In genomic region chr13:14063942-14064271, GRCm38 (mm10) we compare ENCODE assay signal across 8 mouse cellular contexts. TPM values are rescaled to one million over a fixed set of nuclear protein-coding genes. Genes with fewer than 3 reads are reported as not detected.
DNase-seq lines count a peak whose midpoint lies in the region; ATAC-seq and TF ChIP-seq lines count a peak whose summit lies in the region.

No protein-coding gene starts in this region.

- TF ChIP-seq EP300 in heart, adult 2 months (IDR thresholded peaks at IDR 0.05; ENCODE audit: insufficient read depth, low read depth, low read length) = no peak
- TF ChIP-seq EP300 in CH12.LX (IDR thresholded peaks at IDR 0.05; ENCODE audit: low read length) = no peak

- intact Hi-C loops in heart, adult 2 months (cut with DNase I) = loop anchor here (1.0 to 10.0 kb wide), 3 partner anchors 24 to 551 kb away; partner anchors contain the start of genes Mrpl32 and Psma2
- intact Hi-C loops in heart, postnatal 14 days (cut with DNase I) = loop anchor here (2.0 to 5.0 kb wide), 4 partner anchors 25 to 115 kb away; partner anchors contain the start of gene Tbce

- peaks cover 5% of the 10 kb centered on the region for H3K4me1 ChIP-seq in heart, adult 2 months (ENCODE audit: control insufficient read depth, insufficient read depth, low read length)
- peaks cover 7 to 45% of the 10 kb centered on the region in 2 experiments for H3K4me1 ChIP-seq in CH12.LX (ENCODE audit: control insufficient read depth in 1 of 2, insufficient read depth in 2 of 2)
- H3K4me1 ChIP-seq in forebrain, embryonic 13.5 days = peaks cover 40% of the 10 kb centered on the region
- peaks cover 14% of the 10 kb centered on the region for H3K4me1 ChIP-seq in liver, embryonic 16.5 days (ENCODE audit: control insufficient read depth, low read depth, low read length)

- H3K79me2 ChIP-seq in heart, adult 2 months (replicated peaks; ENCODE audit: control insufficient read depth, insufficient read depth, low read length) = peaks cover 8% of the 10 kb centered on the region
- H3K79me2 ChIP-seq in CH12.LX (replicated peaks; ENCODE audit: control insufficient read depth, extremely low read depth, insufficient read depth, poor library complexity, severe bottlenecking) = peaks cover 62% of the 10 kb centered on the region

- no peak overlapping the region for H3K4me2 ChIP-seq in CH12.LX (ENCODE audit: insufficient read depth, low read depth, poor library complexity, severe bottlenecking)
- peak overlapping the region; percentile 82 for H3K4me2 ChIP-seq in forebrain, embryonic 13.5 days
- H3K4me2 ChIP-seq in liver, embryonic 16.5 days (ENCODE audit: low read depth, low read length) = peak overlapping the region; percentile 74

- peak overlapping the region; percentile 86 for H3K27ac ChIP-seq in heart, adult 2 months
- peak overlapping the region; percentile 83 for H3K27ac ChIP-seq in CH12.LX (ENCODE audit: insufficient read depth, low read depth)
- H3K27ac ChIP-seq in forebrain, embryonic 13.5 days = peak overlapping the region; percentile 97
- H3K27ac ChIP-seq in liver, embryonic 16.5 days (ENCODE audit: low read length) = peak overlapping the region; percentile 97

- in situ Hi-C loops in CH12.LX (cut with MboI; ENCODE audit: low pct_ligation_motif_present, low pct_unique_long_range_greater_than_20kb, low sequenced_read_pairs) = no loop called here

- H3K9ac ChIP-seq in heart, adult 2 months (ENCODE audit: low read depth, low read length) = peak overlapping the region; percentile 83
- H3K9ac ChIP-seq in CH12.LX (ENCODE audit: insufficient read depth, low read depth) = peak overlapping the region; percentile 95
- H3K9ac ChIP-seq in forebrain, embryonic 13.5 days = peak overlapping the region; percentile 99
- peak overlapping the region; percentile 100 for H3K9ac ChIP-seq in liver, embryonic 16.5 days (ENCODE audit: low read depth, low read length)

- peak; percentile 42 for ATAC-seq in forebrain, embryonic 13.5 days
- ATAC-seq in liver, embryonic 16.5 days (ENCODE audit: low read depth) = peak; percentile 19

- H3K36me3 ChIP-seq in heart, adult 2 months (ENCODE audit: control insufficient read depth, insufficient read depth, low read length) = peaks cover 26% of the 10 kb centered on the region
- H3K36me3 ChIP-seq in CH12.LX (replicated peaks in 1 of 2; ENCODE audit: control insufficient read depth in 1 of 2, insufficient read depth in 1 of 2, low read length in 1 of 2) = peaks cover 3 to 26% of the 10 kb centered on the region in 2 experiments
- H3K36me3 ChIP-seq in forebrain, embryonic 13.5 days (ENCODE audit: poor library complexity, severe bottlenecking) = peaks cover 18% of the 10 kb centered on the region
- H3K36me3 ChIP-seq in liver, embryonic 16.5 days (ENCODE audit: control insufficient read depth, insufficient read depth) = no peaks in the 10 kb centered on the region; the same call in 1 of the 2 replicates

- no peak for TF ChIP-seq CTCF in heart, adult 2 months (IDR thresholded peaks at IDR 0.05)
- no peak for TF ChIP-seq CTCF in CH12.LX (conservative IDR thresholded peaks at IDR 0.05 in 1 of 2, IDR thresholded peaks at IDR 0.05 in 1 of 2; ENCODE audit: low read depth in 2 of 2, low read length in 2 of 2)

- TF ChIP-seq POLR2A in heart, adult 2 months (IDR thresholded peaks at IDR 0.05; ENCODE audit: insufficient read depth, low read depth, low read length) = no peak
- no peak for TF ChIP-seq POLR2A in CH12.LX (IDR thresholded peaks at IDR 0.05; ENCODE audit: low read depth, low read length)

- no peaks in the 10 kb centered on the region for H3K27me3 ChIP-seq in heart, adult 2 months (ENCODE audit: control insufficient read depth, insufficient read depth, low read length)
- H3K27me3 ChIP-seq in CH12.LX (replicated peaks) = no peaks in the 10 kb centered on the region
- H3K27me3 ChIP-seq in forebrain, embryonic 13.5 days = no peaks in the 10 kb centered on the region
- H3K27me3 ChIP-seq in liver, embryonic 16.5 days (ENCODE audit: control insufficient read depth, insufficient read depth, low read depth, low read length) = no peaks in the 10 kb centered on the region

- TF ChIP-seq RAD21 in CH12.LX (IDR thresholded peaks at IDR 0.05; ENCODE audit: low read depth, low read length) = no peak

- no peaks in the 10 kb centered on the region for H3K9me3 ChIP-seq in CH12.LX (replicated peaks; ENCODE audit: low read length)
- H3K9me3 ChIP-seq in forebrain, embryonic 13.5 days (replicated peaks) = no peaks in the 10 kb centered on the region
- no peaks in the 10 kb centered on the region for H3K9me3 ChIP-seq in liver, embryonic 16.5 days (replicated peaks; ENCODE audit: control insufficient read depth, low read length)

- dilution Hi-C loops in CH12.LX (cut with MboI; ENCODE audit: extremely low pct_ligation_motif_present, extremely low pct_unique_long_range_greater_than_20kb, low sequenced_read_pairs) = no loop called here

- peak overlapping the region; percentile 87 for H3K4me3 ChIP-seq in heart, adult 2 months
- peak overlapping the region; percentile 69 to 94 (median 88) for H3K4me3 ChIP-seq in CH12.LX (replicated peaks in 1 of 3; ENCODE audit: low read depth in 2 of 3, low read length in 2 of 3, poor library complexity in 1 of 3)
- peak overlapping the region; percentile 98 for H3K4me3 ChIP-seq in forebrain, embryonic 13.5 days
- peak overlapping the region; percentile 99 for H3K4me3 ChIP-seq in liver, embryonic 16.5 days (ENCODE audit: low read depth, low read length)

- DNase-seq in heart, adult 2 months = no peak
- DNase-seq in heart, postnatal 14 days = no peak
- no peak for DNase-seq in CH12.LX (ENCODE audit: extremely low read depth)
- DNase-seq in adrenal gland, postnatal 14 days = no peak
- no peak for DNase-seq in cerebellum, adult 9-11 months
- DNase-seq in cerebellum, postnatal 14 days = no peak

- under 1% methylated on average over 31 of the region's 31 CpGs for WGBS in heart, adult 2 months
- WGBS in forebrain, embryonic 13.5 days = under 1% methylated on average over 23 of the region's 31 CpGs
- 0% methylated on average over 27 of the region's 31 CpGs for WGBS in liver, embryonic 16.5 days (ENCODE audit: insufficient replicate concordance)

TF ChIP-seq in CH12.LX, 34 proteins besides CTCF, POLR2A, EP300 and RAD21:
- TF ChIP-seq RCOR1 (conservative IDR thresholded peaks at IDR 0.05; ENCODE audit: low read depth, low read length) (no peak), HCFC1 (IDR thresholded peaks at IDR 0.05; ENCODE audit: low read depth, low read length) (no peak), NELFE (IDR thresholded peaks at IDR 0.05; ENCODE audit: low read depth, low read length) (no peak), MXI1 (IDR thresholded peaks at IDR 0.05; ENCODE audit: low read depth, low read length) (peak; percentile 3; the same call in 1 of the 2 replicates), UBTF (IDR thresholded peaks at IDR 0.05; ENCODE audit: low read depth, low read length) (peak; percentile 55; the same call in 1 of the 2 replicates), POLR2AphosphoS2 (IDR thresholded peaks at IDR 0.05; ENCODE audit: low read depth, low read length) (no peak), MAX (IDR thresholded peaks at IDR 0.05; ENCODE audit: low read length) (no peak)
TF ChIP-seq in CH12.LX: peak in this region for 2.

RNA-seq across cellular contexts. Expression of gene Ggps1, which starts 0.6 kb away (rescaled TPM):
- total RNA-seq in heart, adult 2 months (2021) = 10 to 100 TPM; 19.2 to 24.2 TPM
- 8.2 and 22.5 TPM in 2 replicates for polyA plus RNA-seq in heart, adult 2 months (2012; rRNA removed)
- total RNA-seq in heart, postnatal 14 days (2021) = 10 to 100 TPM; 20.3 to 23.6 TPM
- total RNA-seq in CH12.LX (2012; rRNA removed) (21.6 and 21.9 TPM in 2 replicates), CH12.LX (2014; rRNA removed) (48.7 and 53.8 TPM in 2 replicates)
- polyA plus RNA-seq in CH12.LX (2012; ENCODE audit: insufficient read length, low read depth) = 27.5 and 38.0 TPM in 2 replicates
- polyA plus RNA-seq in forebrain, embryonic 13.5 days (2015; fragmentation: Nextera tagmentation; extraction: Ambion mirVana) = 70.7 and 74.7 TPM in 2 replicates
- polyA plus RNA-seq in liver, embryonic 16.5 days (2015; fragmentation: Nextera tagmentation; extraction: Ambion mirVana) = 11.9 and 12.2 TPM in 2 replicates
- total RNA-seq in adrenal gland, postnatal 14 days (2021) = 35.2 and 41.9 TPM in 2 replicates

RNA-seq across cellular contexts. Expression of gene Arid4b, which starts 0.9 kb away (rescaled TPM):
- total RNA-seq in heart, adult 2 months (2021) = 10 to 100 TPM; 18.0 to 22.4 TPM
- 2.7 and 4.9 TPM in 2 replicates for polyA plus RNA-seq in heart, adult 2 months (2012; rRNA removed)
- total RNA-seq in heart, postnatal 14 days (2021) = 10 to 100 TPM; 24.8 to 26.5 TPM
- 9.7 and 9.9 TPM in 2 replicates for total RNA-seq in CH12.LX (2012; rRNA removed)
- 9.2 and 12.1 TPM in 2 replicates for total RNA-seq in CH12.LX (2014; rRNA removed)
- polyA plus RNA-seq in CH12.LX (2012; ENCODE audit: insufficient read length, low read depth) = 16.4 and 17.1 TPM in 2 replicates
- polyA plus RNA-seq in forebrain, embryonic 13.5 days (2015; fragmentation: Nextera tagmentation; extraction: Ambion mirVana) = 108 and 111 TPM in 2 replicates
- 18.0 and 19.7 TPM in 2 replicates for polyA plus RNA-seq in liver, embryonic 16.5 days (2015; fragmentation: Nextera tagmentation; extraction: Ambion mirVana)
- 33.4 and 37.9 TPM in 2 replicates for total RNA-seq in adrenal gland, postnatal 14 days (2021)

RNA-seq across cellular contexts. Expression of gene Tbce, which starts 24.5 kb away (rescaled TPM):
- 10 to 100 TPM; 20.4 to 21.2 TPM for total RNA-seq in heart, adult 2 months (2021)
- polyA plus RNA-seq in heart, adult 2 months (2012; rRNA removed) = 16.5 and 27.0 TPM in 2 replicates
- total RNA-seq in heart, postnatal 14 days (2021) = 10 to 100 TPM; 20.0 to 20.1 TPM
- total RNA-seq in CH12.LX (2012; rRNA removed) = 26.5 and 27.2 TPM in 2 replicates
- 82.1 and 86.4 TPM in 2 replicates for total RNA-seq in CH12.LX (2014; rRNA removed)
- polyA plus RNA-seq in CH12.LX (2012; ENCODE audit: insufficient read length, low read depth) = 49.7 and 54.4 TPM in 2 replicates
- polyA plus RNA-seq in forebrain, embryonic 13.5 days (2015; fragmentation: Nextera tagmentation; extraction: Ambion mirVana) = 81.0 and 88.2 TPM in 2 replicates
- 25.6 and 26.8 TPM in 2 replicates for polyA plus RNA-seq in liver, embryonic 16.5 days (2015; fragmentation: Nextera tagmentation; extraction: Ambion mirVana)
- total RNA-seq in adrenal gland, postnatal 14 days (2021) = 34.2 and 44.2 TPM in 2 replicates
